In genomic region chr16:96083179-96083646, GRCm38 (mm10) we compare ENCODE assay signal across 9 mouse cellular contexts. TPM values are rescaled to one million over a fixed set of nuclear protein-coding genes. Genes with fewer than 3 reads are reported as not detected.
A peak's percentile ranks its signal among the peaks of the same experiment; 100 is the strongest.
DNase-seq lines count a peak whose midpoint lies in the region; ATAC-seq and TF ChIP-seq lines count a peak whose summit lies in the region.
"Had no signal": no experiment of that assay in that cellular context is flagged by ENCODE, and none has a peak within 500 bp of the region (broad histone marks: within the 10 kb centered on the region; RNA-seq: fewer than 3 reads in every experiment).

No protein-coding gene starts in this region.

- H3K79me2 ChIP-seq in macrophage (ENCODE audit: inconsistent target): peaks cover 30% of the 10 kb centered on the region; the same call in 1 of the 2 replicates

- no peaks in the 10 kb centered on the region for H3K36me3 ChIP-seq in embryonic facial prominence, embryonic 11.5 days (replicated peaks; ENCODE audit: control insufficient read depth, insufficient read depth, low read depth, low read length)
- peaks cover 21% of the 10 kb centered on the region; the same call in 1 of the 2 replicates for H3K36me3 ChIP-seq in heart, postnatal 0 days (replicated peaks; ENCODE audit: control insufficient read depth, insufficient read depth, low read length)
- no peaks in the 10 kb centered on the region for H3K36me3 ChIP-seq in macrophage (ENCODE audit: inconsistent target)

- H3K27me3 ChIP-seq in embryonic facial prominence, embryonic 11.5 days (ENCODE audit: control insufficient read depth, insufficient read depth, low read length): no peaks in the 10 kb centered on the region
- no peaks in the 10 kb centered on the region for H3K27me3 ChIP-seq in heart, postnatal 0 days (ENCODE audit: control insufficient read depth, insufficient read depth, low read length)
- H3K27me3 ChIP-seq: Patski had no signal

- peak overlapping the region; percentile 97 for H3K27ac ChIP-seq in embryonic facial prominence, embryonic 11.5 days (replicated peaks; ENCODE audit: low read depth, low read length)
- H3K27ac ChIP-seq in heart, postnatal 0 days (ENCODE audit: low read depth): peak overlapping the region; percentile 98
- H3K27ac ChIP-seq in macrophage: no peak overlapping the region

- intact Hi-C loops in left cerebral cortex, postnatal 25 days (cut with DNase I): no loop called here

- H3K9ac ChIP-seq in embryonic facial prominence, embryonic 11.5 days (replicated peaks; ENCODE audit: low read length): peak overlapping the region; percentile 98
- H3K9ac ChIP-seq in heart, postnatal 0 days (replicated peaks; ENCODE audit: low read depth, low read length): peak overlapping the region; percentile 90

- peak; percentile 15 for ATAC-seq in embryonic facial prominence, embryonic 11.5 days (replicated peaks; ENCODE audit: insufficient number of reproducible peaks, low FRiP score, low TSS enrichment, low read depth)
- ATAC-seq in heart, postnatal 0 days (ENCODE audit: insufficient read depth, low read depth): peak; percentile 22

- no peaks in the 10 kb centered on the region for H3K4me1 ChIP-seq in embryonic facial prominence, embryonic 11.5 days (ENCODE audit: control insufficient read depth, insufficient read depth, low read length)
- peaks cover 14% of the 10 kb centered on the region for H3K4me1 ChIP-seq in heart, postnatal 0 days (ENCODE audit: control insufficient read depth, insufficient read depth)

- TF ChIP-seq CTCF in heart, postnatal 0 days (IDR thresholded peaks at IDR 0.05; ENCODE audit: low read depth): no peak

- DNase-seq in left cerebral cortex, adult 11 months (ENCODE audit: low spot score): peak; percentile 30
- DNase-seq in left cerebral cortex, postnatal 25 days (ENCODE audit: low spot score in 2 of 2): no peak
- no peak for DNase-seq in embryonic facial prominence, embryonic 11.5 days (ENCODE audit: low spot score)
- DNase-seq in heart, postnatal 0 days (ENCODE audit: low spot score): peak; percentile 67
- peak; percentile 51 for DNase-seq in large intestine, adult 2 months (ENCODE audit: low read depth, low spot score)
- peak; percentile 51 for DNase-seq in urinary bladder, adult 2 months (ENCODE audit: low spot score)
- no peak for DNase-seq in layer of hippocampus, adult 18-20 months (ENCODE audit: low spot score in 2 of 2)

- H3K4me2 ChIP-seq in embryonic facial prominence, embryonic 11.5 days (ENCODE audit: low read depth, low read length): peak overlapping the region; percentile 71
- H3K4me2 ChIP-seq in heart, postnatal 0 days (ENCODE audit: low read depth, low read length): peak overlapping the region; percentile 75

- TF ChIP-seq EP300 in heart, postnatal 0 days (IDR thresholded peaks at IDR 0.05; ENCODE audit: low read depth): peak; percentile 3; the same call in 1 of the 2 replicates

- WGBS in embryonic facial prominence, embryonic 11.5 days: 5% methylated on average over 20 of the region's 20 CpGs
- WGBS in heart, postnatal 0 days: 4% methylated on average over 20 of the region's 20 CpGs
- 6% methylated on average over 20 of the region's 20 CpGs for WGBS in large intestine, adult 2 months
- WGBS in macrophage (ENCODE audit: missing documents): 50% methylated on average over 20 of the region's 20 CpGs

- H3K9me3 ChIP-seq in embryonic facial prominence, embryonic 11.5 days (replicated peaks; ENCODE audit: control insufficient read depth, low read length): no peaks in the 10 kb centered on the region
- H3K9me3 ChIP-seq in heart, postnatal 0 days (replicated peaks; ENCODE audit: control insufficient read depth, low read length): no peaks in the 10 kb centered on the region

- H3K4me3 ChIP-seq in embryonic facial prominence, embryonic 11.5 days (ENCODE audit: low read depth, low read length): peak overlapping the region; percentile 99
- H3K4me3 ChIP-seq in heart, postnatal 0 days (ENCODE audit: low read depth, low read length): peak overlapping the region; percentile 76
- peak overlapping the region; percentile 33 for H3K4me3 ChIP-seq in macrophage (ENCODE audit: inconsistent target)

RNA-seq across cellular contexts. Expression of gene Brwd1, which starts 0.9 kb away (rescaled TPM):
- 100 to 1,000 TPM; 135 to 159 TPM for total RNA-seq in left cerebral cortex, postnatal 25 days (2021)
- 157 and 164 TPM in 2 replicates for polyA plus RNA-seq in embryonic facial prominence, embryonic 11.5 days (2014; fragmentation: Nextera tagmentation; extraction: Ambion mirVana)
- 69.0 and 72.1 TPM in 2 replicates for total RNA-seq in heart, postnatal 0 days (2014; rRNA removed; ENCODE audit: low replicate concordance)
- polyA plus RNA-seq in heart, postnatal 0 days (2015; fragmentation: Nextera tagmentation; extraction: Ambion mirVana): 53.0 and 55.9 TPM in 2 replicates
- 12.8 and 21.1 TPM in 2 replicates for polyA plus RNA-seq in large intestine, adult 2 months (2012; rRNA removed)
- 100 to 1,000 TPM; 223 to 646 (median 374) TPM for total RNA-seq in macrophage (2018; cell fraction: chromatin; rRNA removed)
- total RNA-seq in macrophage (2018; cell fraction: cytosol; rRNA removed): 10 to 100 TPM; 15.1 to 51.1 (median 30.4) TPM
- 100 to 1,000 TPM in 21 of 26 experiments, 10 to 100 TPM in 5; 74.8 to 289 (median 129) TPM for total RNA-seq in macrophage (2018; cell fraction: nucleus; rRNA removed)
- 17.2 to 37.5 TPM (median 17.6 TPM) in 3 replicates for polyA plus RNA-seq in macrophage (2018)
- polyA plus RNA-seq in urinary bladder, adult 2 months (2012; rRNA removed): 47.4 and 50.1 TPM in 2 replicates
- 100 to 1,000 TPM; 126 to 128 TPM for total RNA-seq in layer of hippocampus, adult 18-20 months (2021)

RNA-seq across cellular contexts. Expression of gene Hmgn1, which starts 44.3 kb away (rescaled TPM):
- 10 to 100 TPM; 52.5 to 71.7 TPM for total RNA-seq in left cerebral cortex, postnatal 25 days (2021)
- 1,073 and 1,266 TPM in 2 replicates for polyA plus RNA-seq in embryonic facial prominence, embryonic 11.5 days (2014; fragmentation: Nextera tagmentation; extraction: Ambion mirVana)
- 56.7 and 76.8 TPM in 2 replicates for total RNA-seq in heart, postnatal 0 days (2014; rRNA removed; ENCODE audit: low replicate concordance)
- polyA plus RNA-seq in heart, postnatal 0 days (2015; fragmentation: Nextera tagmentation; extraction: Ambion mirVana): 157 and 159 TPM in 2 replicates
- 16.6 and 18.2 TPM in 2 replicates for polyA plus RNA-seq in large intestine, adult 2 months (2012; rRNA removed)
- 100 to 1,000 TPM in 1 of 26 experiments, 10 to 100 TPM in 24, 1 to 10 TPM in 1; 8.3 to 109 (median 30.2) TPM for total RNA-seq in macrophage (2018; cell fraction: chromatin; rRNA removed)
- total RNA-seq in macrophage (2018; cell fraction: cytosol; rRNA removed): 10 to 100 TPM; 27.5 to 90.7 (median 55.8) TPM
- 10 to 100 TPM in 22 of 26 experiments, 1 to 10 TPM in 4; 7.1 to 73.9 (median 16.2) TPM for total RNA-seq in macrophage (2018; cell fraction: nucleus; rRNA removed)
- 52.6 to 143 TPM (median 72.6 TPM) in 3 replicates for polyA plus RNA-seq in macrophage (2018)
- 178 and 181 TPM in 2 replicates for polyA plus RNA-seq in urinary bladder, adult 2 months (2012; rRNA removed)
- total RNA-seq in layer of hippocampus, adult 18-20 months (2021): 10 to 100 TPM; 82.6 to 83.8 TPM

Comparison
In these comparisons a context has a peak if more than half of its experiments do, and no peak if none do; other contexts are left out.
1. DNase-seq: peak in left cerebral cortex, adult 11 months (single experiment), heart, postnatal 0 days (single experiment), large intestine, adult 2 months (single experiment) and urinary bladder, adult 2 months (single experiment); none in left cerebral cortex, postnatal 25 days (0 of 2), embryonic facial prominence, embryonic 11.5 days (single experiment) and layer of hippocampus, adult 18-20 months (0 of 2).
2. H3K4me3 ChIP-seq: peak in every context shown above with its lines; median percentile 99 in embryonic facial prominence, embryonic 11.5 days; 76 in heart, postnatal 0 days; 33 in macrophage.